Mouse (Mus musculus): ENCODE measurements around the gene Ctsa. TPM values are rescaled to one million over a fixed set of nuclear protein-coding genes. Genes with fewer than 3 reads are reported as not detected.
A peak's percentile ranks its signal among the peaks of the same experiment; 100 is the strongest.
"Not testable (repeated sequence)": the region's sequence is repeated elsewhere in the genome, so short reads cannot be mapped to it uniquely, and the experiment has no call there.

The Ctsa gene
- total RNA-seq, 4 experiments from 2014 or later, result 103 to 166 (median 137) TPM

- no peak for DNase-seq
These were observed 23.8 kb downstream of the Ctsa start for GRCm38 (mm10) chr2:164856309-164857100.

- no peak for DNase-seq
These were observed 24.6 kb downstream of the Ctsa start, which contains the start of gene Pltp for GRCm38 (mm10) chr2:164857101-164857821. TSS of gene Pltp (minus strand) at chr2:164857711.

DNA sequence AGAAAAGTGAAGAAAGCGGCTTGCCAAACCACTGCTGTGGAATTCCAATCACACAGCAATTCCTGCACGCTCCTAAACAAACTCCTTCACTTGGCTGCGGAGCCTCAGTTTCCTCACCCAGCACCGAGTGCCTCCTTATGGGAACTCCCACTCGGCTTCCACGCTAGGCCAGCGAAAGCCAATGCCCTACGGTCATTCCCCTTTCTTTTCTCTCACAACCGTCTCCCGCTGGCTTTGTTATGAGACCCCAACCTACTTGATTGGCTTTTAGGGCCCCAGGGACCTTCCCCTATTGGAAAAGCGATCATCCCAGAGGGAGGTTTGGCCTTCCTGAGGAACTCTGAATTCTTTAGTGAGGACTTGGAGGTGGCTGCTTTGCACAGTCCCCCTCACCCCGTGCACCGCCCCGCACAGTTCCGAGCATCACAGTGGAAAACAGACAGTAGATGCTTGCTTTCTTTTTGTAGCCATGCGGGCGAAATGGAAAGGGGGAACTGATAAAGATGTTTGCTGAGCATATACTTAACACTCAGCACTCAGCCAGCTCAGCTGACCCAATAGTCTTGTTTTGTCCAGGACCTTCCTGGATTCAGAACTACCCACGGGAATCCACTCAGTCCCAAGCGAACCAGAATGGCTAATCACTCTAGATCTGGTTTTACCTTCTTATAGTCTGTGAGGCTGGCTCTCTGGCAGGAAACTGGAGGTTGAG is 25.3 kb downstream of the Ctsa start:
- no peak for DNase-seq

GRCm38 (mm10) chr2:164859155-164859554 is 26.5 kb downstream of the Ctsa start:
- no peak for DNase-seq

DNA sequence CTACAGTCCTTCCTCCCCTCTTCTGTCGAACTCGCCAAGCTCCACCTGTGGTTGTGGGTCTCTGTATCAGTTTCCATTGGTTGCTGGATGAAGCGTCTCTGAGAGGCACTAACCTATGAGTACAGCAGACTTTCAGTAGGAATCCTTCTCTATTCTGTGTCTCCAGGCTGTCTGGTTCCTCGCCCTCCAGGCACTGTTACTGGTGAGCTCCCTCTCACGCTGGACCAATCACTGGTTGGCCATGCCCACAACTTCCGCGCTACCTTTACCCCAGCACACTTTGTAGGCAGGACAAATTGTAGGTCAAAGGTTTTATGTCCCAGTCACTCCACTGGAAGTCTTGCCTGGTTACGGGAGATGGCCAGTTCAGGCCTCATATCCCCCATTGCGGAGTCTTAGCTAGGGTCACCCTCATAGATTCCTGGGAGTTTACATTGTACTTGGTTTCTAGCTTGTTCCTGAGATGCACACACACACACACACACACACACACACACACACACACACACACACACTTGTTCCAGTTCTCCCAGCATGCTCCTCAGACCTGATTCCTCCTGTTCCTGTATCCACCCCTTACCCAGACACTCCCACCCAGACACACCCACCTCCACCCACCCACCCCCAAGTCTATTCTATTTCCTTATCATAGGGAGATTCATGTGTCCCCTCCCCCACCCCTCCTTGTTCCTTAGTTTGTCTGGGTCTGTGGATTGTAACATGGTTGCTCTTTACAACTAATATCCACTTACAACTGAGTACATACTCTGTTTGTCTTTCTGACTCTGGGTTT is 27.2 kb downstream of the Ctsa start:
- DNase-seq, result no peak

- no peak for DNase-seq
These were observed 28.4 kb downstream of the Ctsa start for GRCm38 (mm10) chr2:164861094-164861493.

- peak; percentile 63 for DNase-seq
These were observed 29.6 kb downstream of the Ctsa start for GRCm38 (mm10) chr2:164862179-164862861.

DNA sequence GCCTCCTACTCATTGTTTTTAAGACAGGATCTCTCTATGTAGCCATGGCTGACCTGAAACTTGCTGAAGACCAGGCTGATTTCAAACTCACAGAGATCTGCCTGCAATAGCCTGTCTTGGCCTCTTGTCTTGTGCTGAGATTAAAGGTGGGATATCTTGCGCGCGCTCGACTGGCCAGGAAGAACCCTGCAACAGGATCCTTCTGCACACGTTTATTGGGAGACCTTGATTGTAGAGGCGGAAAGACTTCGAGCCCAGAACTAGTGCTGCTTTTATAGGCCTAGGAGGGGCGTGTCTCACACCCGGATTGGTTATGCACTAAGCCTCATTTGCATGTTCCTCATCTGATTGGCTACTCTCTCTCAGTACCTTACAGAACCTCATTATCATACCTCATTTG is 30.7 kb downstream of the Ctsa start:
- DNase-seq, result not testable (repeated sequence)

DNA sequence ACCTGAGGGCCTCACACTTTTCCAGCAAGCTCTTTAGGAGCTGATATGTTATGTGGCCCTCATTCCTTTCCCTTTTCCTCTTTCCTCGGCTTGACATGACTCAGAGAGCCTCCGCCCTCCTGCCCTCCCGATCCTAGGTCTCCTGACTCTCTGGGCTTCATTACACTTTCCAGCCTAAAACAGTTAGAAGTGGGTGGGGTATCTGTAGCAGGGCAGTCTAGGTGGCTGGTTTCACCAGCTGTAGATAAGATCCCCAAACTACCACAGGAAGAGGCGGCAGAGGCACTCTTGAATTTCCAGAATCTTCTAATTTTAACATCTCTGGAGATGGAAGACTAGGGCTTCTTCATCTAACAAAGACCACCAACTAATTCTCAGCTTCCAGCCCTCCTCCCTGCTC is 31.9 kb downstream of the Ctsa start:
- DNase-seq, result no peak

DNA sequence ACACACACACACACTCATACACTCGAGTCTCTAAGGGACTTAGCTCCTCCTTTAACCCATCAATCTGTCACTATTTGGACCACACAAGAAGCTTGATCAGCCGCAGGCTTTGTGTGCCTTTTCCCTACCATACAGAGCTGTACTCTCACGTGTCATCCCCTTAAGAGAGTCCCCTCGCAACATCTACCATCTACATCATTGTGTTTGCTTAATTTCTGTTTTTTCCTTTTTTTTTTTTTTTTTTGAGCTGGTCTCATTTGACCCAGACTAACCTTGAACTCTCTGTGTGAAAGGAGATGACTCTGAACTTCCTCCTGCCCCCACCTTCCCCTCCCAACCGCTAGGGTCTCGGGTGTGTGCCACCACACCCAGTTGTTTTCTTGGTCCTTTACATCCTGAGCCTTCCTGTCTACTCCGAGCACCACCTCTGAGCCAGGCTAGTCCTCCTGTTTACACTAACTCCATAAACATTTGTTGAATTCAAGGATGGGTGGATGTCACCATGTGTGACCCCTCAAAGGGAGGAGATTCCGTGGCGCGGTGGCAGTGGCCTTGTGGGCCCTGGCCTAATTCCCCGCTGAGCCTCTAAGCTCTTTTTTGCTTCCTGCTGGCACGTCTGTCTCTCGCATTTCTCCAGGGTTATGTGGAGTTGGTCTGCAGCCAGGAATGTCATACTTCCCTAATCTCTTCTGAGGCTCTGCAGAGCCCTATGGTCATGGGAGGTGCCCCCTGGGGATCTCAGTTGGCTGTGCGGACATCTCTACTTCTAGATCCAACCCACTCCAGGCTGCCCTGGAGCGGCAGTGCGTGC is 34.3 kb downstream of the Ctsa start:
- DNase-seq, result peak; percentile 72

DNA sequence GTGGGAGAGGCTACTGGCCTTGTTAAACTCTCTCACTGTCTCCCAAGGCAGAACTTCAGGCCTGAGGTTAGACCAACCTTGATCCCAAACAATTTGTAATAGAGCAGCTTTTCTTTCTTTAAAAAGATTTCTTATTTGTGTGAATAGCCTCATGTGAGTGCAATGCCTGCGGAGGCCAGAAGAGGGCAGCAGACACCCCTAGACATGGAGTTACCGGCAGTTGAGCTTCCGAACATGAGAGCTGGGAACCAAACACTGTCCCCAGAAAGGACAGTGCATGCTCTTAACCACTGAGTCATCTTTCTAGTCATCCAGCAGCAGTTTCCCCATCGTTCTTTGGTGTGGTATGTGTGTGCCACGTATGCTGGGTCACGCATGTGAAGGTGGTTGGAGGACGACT is 34.9 kb downstream of the Ctsa start:
- no peak for DNase-seq

- DNase-seq, result no peak
These were observed 35.8 kb downstream of the Ctsa start for GRCm38 (mm10) chr2:164868491-164868890.

DNA sequence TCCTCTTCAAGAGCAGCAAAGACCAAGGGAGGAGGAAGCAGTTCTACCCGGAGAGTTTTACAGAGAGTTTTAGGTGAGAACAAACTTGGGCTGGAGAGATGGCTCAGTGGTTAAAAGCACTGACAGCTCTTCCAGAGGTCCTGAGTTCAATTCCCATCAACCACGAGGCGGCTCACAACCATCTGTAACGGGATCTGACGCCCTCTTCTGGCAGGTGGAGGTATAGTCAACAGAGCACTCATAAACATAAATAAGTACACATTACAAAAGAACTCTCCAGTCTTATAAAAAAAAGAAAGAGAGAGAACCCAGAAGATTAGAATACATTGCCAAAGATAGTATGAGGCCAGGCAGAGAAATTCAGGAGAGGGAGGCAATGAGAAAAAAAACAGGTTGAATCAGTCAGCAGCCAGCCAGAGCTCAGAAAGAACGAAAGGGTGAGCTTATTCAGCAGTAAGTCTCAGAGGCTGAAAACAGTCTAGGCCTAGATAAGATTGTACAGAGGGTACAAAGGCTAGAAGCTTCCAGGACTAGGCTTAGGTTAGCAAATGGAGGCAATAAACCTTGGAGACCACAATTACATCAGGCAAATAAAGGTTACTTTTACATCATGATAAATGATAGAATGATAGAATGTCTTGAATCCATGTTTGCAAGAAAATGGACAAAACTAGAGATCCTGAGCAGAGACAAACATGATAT is 39.1 kb downstream of the Ctsa start:
- DNase-seq, result no peak

- no peak for DNase-seq
These were observed 40.9 kb downstream of the Ctsa start for GRCm38 (mm10) chr2:164873621-164874020.

GRCm38 (mm10) chr2:164874239-164874769 is 41.6 kb downstream of the Ctsa start:
- no peak for DNase-seq

DNA sequence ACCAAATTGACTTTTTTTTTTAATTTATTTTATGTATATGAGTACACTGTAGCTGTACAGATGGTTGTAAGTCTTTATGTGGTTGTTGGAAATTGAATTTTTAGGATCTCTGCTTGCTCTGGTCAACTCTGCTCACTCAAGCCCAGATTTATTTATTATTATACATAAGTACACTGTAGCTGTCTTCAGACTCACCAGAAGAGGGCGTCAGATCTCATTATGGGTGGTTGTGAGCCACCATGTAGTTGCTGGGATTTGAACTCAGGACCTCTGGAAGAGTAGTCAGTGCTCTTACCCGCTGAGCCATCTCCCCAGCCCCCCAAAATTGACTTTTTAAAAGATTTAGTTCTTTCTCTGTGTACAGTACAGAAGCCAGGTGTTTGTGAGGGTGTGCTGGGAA is 43.0 kb downstream of the Ctsa start:
- not testable (repeated sequence) for DNase-seq

DNA sequence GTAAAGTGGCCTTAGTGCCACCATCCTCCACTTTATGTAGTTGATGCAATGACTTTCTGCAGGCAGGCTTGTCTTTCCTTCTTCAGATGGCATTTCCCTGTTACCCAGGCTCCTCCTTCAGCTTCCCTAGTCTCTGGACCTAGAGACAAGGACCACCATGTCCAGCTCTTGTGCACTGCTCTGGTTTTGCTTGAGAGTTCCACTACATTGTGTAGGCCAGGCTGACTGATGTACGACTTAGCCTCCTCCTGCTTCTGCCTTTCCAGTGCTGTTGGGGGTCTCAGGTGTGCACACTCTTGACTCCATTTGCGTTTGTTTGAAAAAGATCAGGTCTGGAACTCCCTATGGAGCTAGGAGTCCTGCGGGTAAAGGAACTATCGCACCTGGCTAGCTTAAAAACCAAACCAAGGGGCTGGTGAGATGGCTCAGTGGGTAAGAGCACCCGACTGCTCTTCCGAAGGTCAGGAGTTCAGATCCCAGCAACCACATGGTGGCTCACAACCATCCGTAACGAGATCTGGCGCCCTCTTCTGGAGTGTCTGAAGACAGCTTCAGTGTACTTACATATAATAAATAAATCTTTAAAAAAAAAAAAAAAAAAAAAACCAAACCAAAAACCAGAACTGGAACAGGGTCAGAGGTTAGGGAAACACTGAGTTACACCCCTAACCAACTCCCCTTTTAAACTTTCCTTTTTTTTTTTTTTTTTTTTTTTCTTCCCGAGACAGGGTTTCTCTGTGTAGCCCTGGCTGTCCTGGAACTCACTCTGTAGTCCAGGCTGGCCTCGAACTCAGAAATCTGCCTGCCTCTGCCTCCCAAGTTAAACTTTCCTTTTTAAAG is 44.9 kb downstream of the Ctsa start:
- not testable (repeated sequence) for DNase-seq

- DNase-seq, result peak; percentile 63
These were observed 46.0 kb downstream of the Ctsa start for GRCm38 (mm10) chr2:164878509-164879227.

All from adrenal gland, adult 8-10 months (tissue).